Mouse (Mus musculus) heart, postnatal 10 days (tissue): ENCODE data around the gene Ccl1. TPM values are rescaled to one million over a fixed set of nuclear protein-coding genes. Genes with fewer than 3 reads are reported as not detected.

ENCODE experiments used
- DNase-seq, 2 experiments: peaks; one replicate each; pipeline ENCODE4 v3.0.0; 2021
- intact Hi-C: fragments of 180-260 bp; cut with DNase I; formaldehyde crosslinking; loops from one replicate; pipeline ENCODE4 v1.15.1; 2025
- total RNA-seq, 2 experiments: library from RNA; stranded (reverse); gene quantifications; 2 replicates each; pipeline ENCODE4 v1.2.3; 2021

The Ccl1 gene
- not detected for total RNA-seq

GRCm38 (mm10) chr11:82305590-82305989 lies at the start of gene Ccl1:
Gene Ccl1, minus strand, starts transcription at chr11:82305690.
- DNase-seq: no peak
- intact Hi-C loops: no loop called here

GRCm38 (mm10) chr11:82351039-82351438 lies 45.5 kb upstream of the Ccl1 start:
- DNase-seq: no peak
- intact Hi-C loops: no loop called here

- DNase-seq: no peak
- intact Hi-C loops: no loop called here
Observed at GRCm38 (mm10) chr11:82340900-82341299, 35.4 kb upstream of the Ccl1 start.

- intact Hi-C loops: no loop called here
- peak; percentile 1 to 10 for DNase-seq
Observed at GRCm38 (mm10) chr11:82340416-82340815, 34.9 kb upstream of the Ccl1 start.

GRCm38 (mm10) chr11:82339921-82340401 lies 34.5 kb upstream of the Ccl1 start:
- DNase-seq: peak; percentile 13 to 32
- intact Hi-C loops: no loop called here

GRCm38 (mm10) chr11:82313153-82313552 lies 7.7 kb upstream of the Ccl1 start:
- DNase-seq: peak; percentile 23 to 32
- intact Hi-C loops: loop anchor here (5.0 kb wide), 1 partner anchor 1181 kb away; no protein-coding TSS in a partner anchor

- no peak for DNase-seq
- intact Hi-C loops: loop anchor here (5.0 kb wide), 1 partner anchor 1178 kb away; no protein-coding TSS in a partner anchor
Observed at GRCm38 (mm10) chr11:82310336-82311045, 5.0 kb upstream of the Ccl1 start.

- DNase-seq: no peak
- intact Hi-C loops: no loop called here
Observed at GRCm38 (mm10) chr11:82297895-82298294, 7.6 kb downstream of the Ccl1 start.

- no peak for DNase-seq
- intact Hi-C loops: no loop called here
Observed at GRCm38 (mm10) chr11:82290841-82291240, 14.6 kb downstream of the Ccl1 start.

- no peak for DNase-seq
- intact Hi-C loops: no loop called here
Observed at GRCm38 (mm10) chr11:82274149-82274812, 31.2 kb downstream of the Ccl1 start.

GRCm38 (mm10) chr11:82259131-82259530 lies 46.4 kb downstream of the Ccl1 start:
- no peak for DNase-seq
- intact Hi-C loops: no loop called here

GRCm38 (mm10) chr11:82255601-82256000 lies 49.9 kb downstream of the Ccl1 start:
- DNase-seq: peak; percentile 17 to 40
- intact Hi-C loops: no loop called here

- DNase-seq: no peak
- intact Hi-C loops: loop anchor here (5.0 kb wide), 1 partner anchor 639 kb away; the partner anchor contains the start of genes Fndc8 and Rad51d
Observed at GRCm38 (mm10) chr11:82253421-82253820, 52.1 kb downstream of the Ccl1 start.

GRCm38 (mm10) chr11:82251251-82251650 lies 54.2 kb downstream of the Ccl1 start:
- DNase-seq: no peak
- intact Hi-C loops: loop anchor here (5.0 kb wide), 1 partner anchor 641 kb away; the partner anchor contains the start of genes Fndc8 and Rad51d

- no peak for DNase-seq
- intact Hi-C loops: loop anchor here (5.0 kb wide), 1 partner anchor 642 kb away; the partner anchor contains the start of genes Fndc8 and Rad51d
Observed at GRCm38 (mm10) chr11:82249945-82250344, 55.5 kb downstream of the Ccl1 start.

GRCm38 (mm10) chr11:82237439-82237838 lies 68.1 kb downstream of the Ccl1 start:
- intact Hi-C loops: loop anchor here (5.0 to 10.0 kb wide), 2 partner anchors 375 to 507 kb away; no protein-coding TSS in a partner anchor
- DNase-seq: no peak

GRCm38 (mm10) chr11:82235551-82236207 lies 69.8 kb downstream of the Ccl1 start:
- intact Hi-C loops: loop anchor here (1.0 to 10.0 kb wide), 4 partner anchors 164 to 655 kb away; partner anchors contain the start of gene Rad51d
- peak; percentile 35 to 44 for DNase-seq

GRCm38 (mm10) chr11:82233991-82234390 lies 71.5 kb downstream of the Ccl1 start:
- intact Hi-C loops: loop anchor here (10.0 kb wide), 1 partner anchor 511 kb away; no protein-coding TSS in a partner anchor
- no peak for DNase-seq

GRCm38 (mm10) chr11:82226976-82227375 lies 78.5 kb downstream of the Ccl1 start:
- DNase-seq: no peak
- intact Hi-C loops: no loop called here

- intact Hi-C loops: no loop called here
- no peak for DNase-seq
Observed at GRCm38 (mm10) chr11:82225936-82226335, 79.6 kb downstream of the Ccl1 start.

GRCm38 (mm10) chr11:82216531-82216930 lies 89.0 kb downstream of the Ccl1 start:
- intact Hi-C loops: no loop called here
- DNase-seq: no peak
